Mouse (Mus musculus) splenic B cell, adult 2 months (primary cell): ENCODE results near the gene Ankrd11.

Source experiments
- DNase-seq: peaks from one replicate; pipeline ENCODE4 v3.0.0-alpha.2; 2011; ENCODE audit warnings: low read depth, low spot score
- H3K27me3 ChIP-seq: 2 replicates; pipeline ENCODE4 v1.6.1; 2012; ENCODE audit warnings: mild to moderate bottlenecking, low read length, moderate library complexity, mixed read lengths; ENCODE audit not compliant: control insufficient read depth, poor library complexity, insufficient read depth, severe bottlenecking
- H3K36me3 ChIP-seq: 2 replicates; pipeline ENCODE4 v1.6.1; 2012; ENCODE audit warnings: mild to moderate bottlenecking, low read length, moderate library complexity, mixed read lengths; ENCODE audit not compliant: control insufficient read depth, poor library complexity, insufficient read depth, severe bottlenecking

The Ankrd11 gene

DNA sequence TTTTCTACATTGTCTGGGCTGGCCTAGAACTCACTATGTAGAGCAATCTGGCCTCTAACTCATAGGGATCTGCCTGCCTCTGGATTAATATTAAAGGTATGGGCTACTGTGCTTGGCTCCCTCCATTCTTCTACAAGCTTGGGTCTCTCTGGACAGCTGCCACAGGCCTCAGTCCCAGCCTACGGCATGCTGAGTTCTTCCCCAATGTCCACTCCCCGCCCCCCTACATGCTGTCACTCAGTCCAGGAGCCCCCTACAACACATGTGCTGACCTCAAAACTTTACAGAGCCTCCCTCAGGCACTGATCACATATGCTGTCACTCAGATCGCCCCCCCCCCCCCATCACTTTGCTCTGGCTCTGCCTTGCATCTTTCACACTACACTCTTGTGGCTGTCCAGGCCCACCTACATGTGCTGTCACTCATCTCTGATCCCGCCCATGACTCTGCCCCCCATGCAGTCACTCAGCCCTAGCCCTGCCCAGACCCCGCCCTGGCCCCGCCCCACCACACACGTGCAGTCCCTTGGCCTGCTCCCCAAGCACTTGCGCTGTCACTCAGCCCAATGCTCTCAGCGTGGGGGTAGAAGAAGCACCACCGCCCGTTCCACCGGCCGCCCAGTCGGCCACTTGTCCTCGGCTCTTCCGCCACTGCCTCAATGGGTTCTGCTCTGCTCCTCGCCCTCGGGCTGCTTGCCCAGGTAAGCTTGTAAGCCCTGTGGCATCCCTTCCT, 194.1 kb downstream of the Ankrd11 start, which contains the start of gene Cdh15:
Cdh15 (plus strand) TSS at position 138 of the 733 bp plus-strand sequence.
- H3K36me3 ChIP-seq, result no peaks in the 10 kb centered on the region
- H3K27me3 ChIP-seq, result no peaks in the 10 kb centered on the region
- peak; percentile 57 for DNase-seq

GRCm38 (mm10) chr8:122845662-122846061, 196.4 kb downstream of the Ankrd11 start:
- no peak for DNase-seq
- no peaks in the 10 kb centered on the region for H3K27me3 ChIP-seq
- no peaks in the 10 kb centered on the region for H3K36me3 ChIP-seq

DNA sequence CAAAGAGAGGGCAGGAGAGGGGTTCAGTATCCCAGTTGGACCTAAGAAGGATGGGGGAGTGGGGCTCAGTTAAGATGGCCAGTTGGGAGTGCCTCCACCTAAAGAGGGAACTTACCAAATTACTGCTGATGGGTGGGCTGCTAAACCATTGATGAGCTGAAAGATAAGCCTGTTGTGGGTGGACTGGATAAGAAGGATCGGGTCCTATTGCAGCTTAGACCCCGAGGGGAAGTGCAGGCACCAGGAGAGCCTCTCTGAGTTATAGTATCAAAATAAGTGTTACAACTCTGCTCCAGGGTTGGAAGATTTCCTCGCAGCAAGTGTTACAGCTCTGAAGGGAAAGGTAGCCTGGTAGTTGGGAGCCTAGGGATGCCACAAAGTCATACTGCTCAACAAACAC, 197.9 kb downstream of the Ankrd11 start:
- no peak for DNase-seq
- H3K27me3 ChIP-seq, result no peaks in the 10 kb centered on the region
- H3K36me3 ChIP-seq, result no peaks in the 10 kb centered on the region

DNA sequence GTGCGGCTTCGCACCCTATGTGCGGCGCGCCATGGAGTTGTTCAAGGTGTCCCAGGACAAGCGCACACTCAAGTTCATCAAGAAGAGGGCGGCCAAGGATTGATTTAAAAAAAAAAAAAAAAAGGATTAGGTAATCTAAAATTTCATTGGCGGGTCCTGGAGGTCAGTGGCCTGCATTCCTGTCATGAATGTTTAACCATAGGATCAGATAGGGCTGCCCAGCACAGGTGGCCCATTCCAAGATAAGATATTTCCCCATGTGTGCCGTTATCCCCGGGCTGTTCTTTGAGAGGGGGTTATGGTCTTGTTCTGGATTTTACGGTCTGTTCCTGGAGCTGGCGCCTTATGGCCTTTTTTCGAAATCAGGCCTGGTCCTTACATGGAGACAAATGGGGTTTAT, 205.4 kb downstream of the Ankrd11 start:
- Histone ChIP-seq H3K27me3 (no peaks in the 10 kb centered on the region), H3K36me3 (no peaks in the 10 kb centered on the region)
- no peak for DNase-seq

GRCm38 (mm10) chr8:122836199-122836598, 205.9 kb downstream of the Ankrd11 start:
- no peaks in the 10 kb centered on the region for H3K27me3 ChIP-seq
- H3K36me3 ChIP-seq, result no peaks in the 10 kb centered on the region
- no peak for DNase-seq

DNA sequence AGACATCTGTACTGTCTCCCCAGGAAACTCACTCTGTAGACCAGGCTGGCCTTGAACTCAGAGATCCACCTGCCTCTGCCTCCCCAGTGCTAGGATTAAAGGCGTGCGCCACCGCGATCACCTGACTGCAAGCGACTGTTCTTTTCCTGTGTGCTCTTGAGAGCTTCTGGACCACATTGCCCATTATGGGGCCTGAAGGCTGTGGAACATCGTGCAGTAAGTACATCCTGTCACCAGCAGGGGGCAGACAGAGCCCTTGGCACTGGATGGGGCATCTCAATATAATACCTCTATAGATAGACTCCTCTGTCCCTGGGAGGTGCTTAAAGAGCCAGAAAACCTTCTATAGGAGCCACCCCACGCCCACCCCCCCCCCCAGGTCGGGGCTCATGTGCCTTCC, 207.1 kb downstream of the Ankrd11 start:
- Histone ChIP-seq H3K36me3 (no peaks in the 10 kb centered on the region), H3K27me3 (no peaks in the 10 kb centered on the region)
- DNase-seq, result peak; percentile 92

- peak; percentile 14 for DNase-seq
- Histone ChIP-seq H3K27me3 (no peaks in the 10 kb centered on the region), H3K36me3 (no peaks in the 10 kb centered on the region)
These were observed 207.7 kb downstream of the Ankrd11 start for GRCm38 (mm10) chr8:122834416-122834815.
